Mouse (Mus musculus) embryonic facial prominence, embryonic 11.5 days (tissue): ENCODE measurements around the gene Magi3. TPM values are rescaled to one million over a fixed set of nuclear protein-coding genes. Genes with fewer than 3 reads are reported as not detected.

Experiments
- ATAC-seq: fragments of 200-750 bp; cut with Nextera tagmentation; replicated peaks from 2 replicates; pipeline ENCODE4 v1.8.0; 2017; ENCODE audit warnings: low read depth; ENCODE audit not compliant: insufficient number of reproducible peaks, low FRiP score, low TSS enrichment
- DNase-seq: peaks from one replicate; pipeline ENCODE4 v3.0.0-alpha.2; 2015; ENCODE audit warnings: low spot score
- H3K27ac ChIP-seq: fragments of 300-500 bp; sonication (generic); replicated peaks from 2 replicates; pipeline ENCODE4 v1.5.1; 2014; ENCODE audit warnings: mild to moderate bottlenecking, low read depth, low read length, control low read depth
- H3K27me3 ChIP-seq: fragments of 300-500 bp; sonication (generic); 2 replicates; pipeline ENCODE4 v1.6.1; 2014; ENCODE audit warnings: mild to moderate bottlenecking, low read length, moderate library complexity, mixed read lengths; ENCODE audit not compliant: control insufficient read depth, insufficient read depth
- H3K36me3 ChIP-seq: fragments of 300-500 bp; sonication (generic); replicated peaks from 2 replicates; pipeline ENCODE4 v1.6.1; 2014; ENCODE audit warnings: low read depth, mild to moderate bottlenecking, low read length, moderate library complexity, mixed read lengths; ENCODE audit not compliant: control insufficient read depth, insufficient read depth
- H3K4me1 ChIP-seq: fragments of 300-500 bp; sonication (generic); 2 replicates; pipeline ENCODE4 v1.6.1; 2014; ENCODE audit warnings: low read length, mixed read lengths; ENCODE audit not compliant: control insufficient read depth, insufficient read depth
- H3K4me2 ChIP-seq: fragments of 300-500 bp; sonication (generic); 2 replicates; pipeline ENCODE4 v1.6.1; 2014; ENCODE audit warnings: low read depth, mild to moderate bottlenecking, control low read depth, low read length, moderate library complexity
- H3K4me3 ChIP-seq: fragments of 300-500 bp; sonication (generic); 2 replicates; pipeline ENCODE4 v1.5.1; 2014; ENCODE audit warnings: low read depth, low read length, control low read depth
- H3K9ac ChIP-seq: fragments of 300-500 bp; sonication (generic); replicated peaks from 2 replicates; pipeline ENCODE4 v1.6.1; 2014; ENCODE audit warnings: mild to moderate bottlenecking, control low read depth, low read length
- H3K9me3 ChIP-seq: fragments of 300-500 bp; sonication (generic); replicated peaks from 2 replicates; pipeline ENCODE4 v1.6.1; 2016; ENCODE audit warnings: mild to moderate bottlenecking, low read length, inconsistent platforms, mixed read lengths; ENCODE audit not compliant: control insufficient read depth
- WGBS: fragments of 180-500 bp; shearing (Covaris S2); extraction: QIAGEN DNeasy Blood & Tissue Kit; methylation state at CpG from one replicate; pipeline ENCODE4 v1.1.7; 2014; 5-methylcytosine and 5-hydroxymethylcytosine counted together
- polyA plus RNA-seq: library from polyadenylated mRNA; unstranded; fragments of >200 nt; fragmentation: Nextera tagmentation; extraction: Ambion mirVana; gene quantifications from 2 replicates; pipeline ENCODE4 v1.2.1, GENCODE M21; 2014

Magi3 gene
- polyA plus RNA-seq, 1 experiment from 2014 or later, result 4.3 TPM

- Histone ChIP-seq H3K4me1 (no peaks in the 10 kb centered on the region), H3K9ac (no peak overlapping the region), H3K4me3 (no peak overlapping the region), H3K9me3 (no peaks in the 10 kb centered on the region), H3K27me3 (no peaks in the 10 kb centered on the region), H3K4me2 (no peak overlapping the region), H3K27ac (no peak overlapping the region), H3K36me3 (no peaks in the 10 kb centered on the region)
- no peak for ATAC-seq
- DNase-seq, result no peak
- WGBS, result 83% methylated on average over 8 of the region's 8 CpGs
These were observed 24.2 kb upstream of the Magi3 start for GRCm38 (mm10) chr3:104244373-104244772.

- WGBS, result 81% methylated on average over 6 of the region's 6 CpGs
These were observed 23.8 kb upstream of the Magi3 start for GRCm38 (mm10) chr3:104243972-104244371.

GRCm38 (mm10) chr3:104239785-104240184 lies 19.6 kb upstream of the Magi3 start:
- Histone ChIP-seq H3K4me3 (no peak overlapping the region), H3K9ac (no peak overlapping the region), H3K27me3 (no peaks in the 10 kb centered on the region), H3K36me3 (no peaks in the 10 kb centered on the region), H3K4me1 (no peaks in the 10 kb centered on the region), H3K27ac (no peak overlapping the region), H3K9me3 (no peaks in the 10 kb centered on the region), H3K4me2 (no peak overlapping the region)
- WGBS, result 86% methylated on average over 2 of the region's 2 CpGs
- no peak for ATAC-seq
- DNase-seq, result no peak

More at GRCm38 (mm10) chr3:104243972-104244371, 23.8 kb upstream of the Magi3 start:
- no peaks in the 10 kb centered on the region for H3K9me3 ChIP-seq
- no peak overlapping the region for H3K9ac ChIP-seq
- DNase-seq (no peak), ATAC-seq (no peak)
- H3K4me1 ChIP-seq, result no peaks in the 10 kb centered on the region
- H3K4me3 ChIP-seq, result no peak overlapping the region
- H3K36me3 ChIP-seq, result no peaks in the 10 kb centered on the region
- H3K27me3 ChIP-seq, result no peaks in the 10 kb centered on the region
- H3K4me2 ChIP-seq, result no peak overlapping the region
- no peak overlapping the region for H3K27ac ChIP-seq

- Histone ChIP-seq H3K27ac (no peak overlapping the region), H3K36me3 (no peaks in the 10 kb centered on the region), H3K27me3 (no peaks in the 10 kb centered on the region), H3K4me2 (no peak overlapping the region), H3K9ac (no peak overlapping the region), H3K9me3 (no peaks in the 10 kb centered on the region), H3K4me1 (no peaks in the 10 kb centered on the region), H3K4me3 (no peak overlapping the region)
- 82% methylated on average over 2 of the region's 2 CpGs for WGBS
- DNase-seq (no peak), ATAC-seq (no peak)
These were observed 19.2 kb upstream of the Magi3 start for GRCm38 (mm10) chr3:104239376-104239775.

- H3K4me1 ChIP-seq, result no peaks in the 10 kb centered on the region
- H3K27ac ChIP-seq, result no peak overlapping the region
- H3K4me2 ChIP-seq, result no peak overlapping the region
- no peaks in the 10 kb centered on the region for H3K36me3 ChIP-seq
- no peaks in the 10 kb centered on the region for H3K27me3 ChIP-seq
- no peak overlapping the region for H3K9ac ChIP-seq
- H3K9me3 ChIP-seq, result no peaks in the 10 kb centered on the region
- no peak for DNase-seq
- no peak for ATAC-seq
- no peak overlapping the region for H3K4me3 ChIP-seq
- WGBS, result 59% methylated on average over 10 of the region's 10 CpGs
These were observed 17.8 kb upstream of the Magi3 start for GRCm38 (mm10) chr3:104237846-104238440.

GRCm38 (mm10) chr3:104236029-104236428 lies 15.9 kb upstream of the Magi3 start:
- 88% methylated on average over 2 of the region's 2 CpGs for WGBS
- no peak for ATAC-seq
- Histone ChIP-seq H3K9ac (no peak overlapping the region), H3K27ac (no peak overlapping the region), H3K27me3 (no peaks in the 10 kb centered on the region), H3K4me1 (no peaks in the 10 kb centered on the region), H3K4me3 (no peak overlapping the region), H3K4me2 (no peak overlapping the region), H3K36me3 (no peaks in the 10 kb centered on the region), H3K9me3 (no peaks in the 10 kb centered on the region)
- DNase-seq, result no peak

- Histone ChIP-seq H3K4me1 (no peaks in the 10 kb centered on the region), H3K4me2 (no peak overlapping the region), H3K27ac (no peak overlapping the region), H3K9ac (no peak overlapping the region), H3K36me3 (no peaks in the 10 kb centered on the region), H3K4me3 (no peak overlapping the region), H3K9me3 (no peaks in the 10 kb centered on the region), H3K27me3 (no peaks in the 10 kb centered on the region)
- WGBS, result 93% methylated on average over 5 of the region's 5 CpGs
- ATAC-seq, result no peak
- DNase-seq, result no peak
These were observed 14.9 kb upstream of the Magi3 start for GRCm38 (mm10) chr3:104235099-104235498.

- no peak overlapping the region for H3K4me3 ChIP-seq
- H3K4me2 ChIP-seq, result no peak overlapping the region
- H3K9ac ChIP-seq, result no peak overlapping the region
- no peak for ATAC-seq
- H3K36me3 ChIP-seq, result no peaks in the 10 kb centered on the region
- H3K4me1 ChIP-seq, result no peaks in the 10 kb centered on the region
- no peaks in the 10 kb centered on the region for H3K9me3 ChIP-seq
- no peak for DNase-seq
- 77% methylated on average over 7 of the region's 7 CpGs for WGBS
- H3K27ac ChIP-seq, result no peak overlapping the region
- H3K27me3 ChIP-seq, result no peaks in the 10 kb centered on the region
These were observed 13.5 kb upstream of the Magi3 start for GRCm38 (mm10) chr3:104233366-104234312.
